ENCODE assay signal across 26 mouse cellular contexts in the genomic region with DNA sequence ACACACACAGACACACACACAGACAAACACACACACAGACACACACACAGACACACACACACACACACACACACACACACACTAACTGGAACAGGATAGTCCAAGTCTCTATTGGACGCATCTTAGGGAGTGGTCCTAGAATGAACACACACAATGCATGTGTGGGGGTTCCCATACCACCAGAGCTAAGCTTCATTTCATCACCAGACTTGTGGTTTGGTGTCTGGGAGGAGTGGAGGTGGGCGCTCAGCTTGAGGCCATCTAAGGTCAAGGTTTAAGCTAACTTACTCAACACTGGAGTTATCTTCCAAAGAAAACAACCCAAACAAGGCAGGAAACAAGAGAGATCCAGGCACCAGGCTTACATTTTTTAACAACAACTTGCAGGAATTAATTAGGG.
"Had no signal": no experiment of that assay in that cellular context is flagged by ENCODE, and none has a peak within 500 bp of the region (broad histone marks: within the 10 kb centered on the region; RNA-seq: fewer than 3 reads in every experiment).

No protein-coding gene starts in this region.

- H3K9me3 ChIP-seq: hindbrain, embryonic 10.5 days; hindbrain, embryonic 12.5 days; intestine, embryonic 15.5 days; limb, embryonic 10.5 days; limb, embryonic 12.5 days; liver, embryonic 13.5 days; liver, embryonic 15.5 days had no signal

- H3K27ac ChIP-seq: heart, adult 2 months; hindbrain, embryonic 10.5 days; hindbrain, embryonic 12.5 days; hindbrain, embryonic 14.5 days; intestine, embryonic 15.5 days; layer of hippocampus, adult 2 months; left cerebral cortex, adult 2 months; limb, embryonic 10.5 days; limb, embryonic 12.5 days; liver, embryonic 13.5 days; liver, embryonic 15.5 days had no signal

- H3K9ac ChIP-seq: hindbrain, embryonic 12.5 days; hindbrain, embryonic 14.5 days; intestine, embryonic 15.5 days; limb, embryonic 12.5 days; liver, embryonic 13.5 days; liver, embryonic 15.5 days had no signal

- DNase-seq: gastrocnemius, postnatal 14 days; gastrocnemius, postnatal 36 days; heart, adult 2 months; heart, postnatal 10 days; heart, postnatal 4 days; kidney, adult 18-20 months; kidney, adult 8-10 months; kidney, postnatal 10 days; kidney, postnatal 25 days; kidney, postnatal 4 days; liver; liver, embryonic 13.5 days had no signal

- H3K27me3 ChIP-seq: intestine, embryonic 15.5 days; limb, embryonic 12.5 days; liver, embryonic 13.5 days; liver, embryonic 15.5 days had no signal

- ATAC-seq: hindbrain, embryonic 16.5 days; inflammation-experienced regulatory T-cells, adult 6 months; intestine, embryonic 15.5 days; intestine, postnatal 0 days had no signal

- H3K36me3 ChIP-seq: hindbrain, embryonic 10.5 days; hindbrain, embryonic 12.5 days; intestine, embryonic 15.5 days; limb, embryonic 10.5 days; limb, embryonic 12.5 days; liver, embryonic 13.5 days; liver, embryonic 15.5 days had no signal

- H3K4me3 ChIP-seq: heart, adult 2 months; hindbrain, embryonic 10.5 days; hindbrain, embryonic 12.5 days; intestine, embryonic 15.5 days; layer of hippocampus, adult 2 months; left cerebral cortex, adult 2 months; limb, embryonic 10.5 days; limb, embryonic 12.5 days; liver, embryonic 13.5 days; liver, embryonic 15.5 days had no signal

- H3K4me1 ChIP-seq: limb, embryonic 12.5 days; liver, embryonic 13.5 days; liver, embryonic 15.5 days had no signal

- H3K4me2 ChIP-seq: heart, embryonic 11.5 days; hindbrain, embryonic 12.5 days; hindbrain, embryonic 14.5 days; intestine, embryonic 15.5 days; limb, embryonic 12.5 days; liver, embryonic 11.5 days; liver, embryonic 13.5 days; liver, embryonic 15.5 days had no signal
